Mouse (Mus musculus): ENCODE measurements around the gene Zbtb34. TPM values are rescaled to one million over a fixed set of nuclear protein-coding genes. Genes with fewer than 3 reads are reported as not detected.

The Zbtb34 gene
- polyA plus RNA-seq, 1 experiment from 2014 or later, result 7.4 TPM

GRCm38 (mm10) chr2:33442701-33443100 is 11.6 kb upstream of the Zbtb34 start:
- WGBS, result 84% methylated on average over 4 of the region's 4 CpGs
- ATAC-seq (ENCODE audit: low FRiP score, low read depth), result no peak
- H3K4me3 ChIP-seq, result no peak overlapping the region
- no peak overlapping the region for H3K4me2 ChIP-seq (replicated peaks)
- H3K27ac ChIP-seq, result no peak overlapping the region
- peaks cover 18% of the 10 kb centered on the region for H3K4me1 ChIP-seq
- H3K27me3 ChIP-seq, result no peaks in the 10 kb centered on the region
- H3K9me3 ChIP-seq, result no peaks in the 10 kb centered on the region
- H3K36me3 ChIP-seq, result no peaks in the 10 kb centered on the region; the same call in 1 of the 2 replicates
- no peak overlapping the region for H3K9ac ChIP-seq

GRCm38 (mm10) chr2:33440893-33441292 is 9.8 kb upstream of the Zbtb34 start:
- 19% methylated on average over 4 of the region's 4 CpGs for WGBS
- Histone ChIP-seq H3K9ac (no peak overlapping the region), H3K27me3 (no peaks in the 10 kb centered on the region), H3K27ac (no peak overlapping the region), H3K9me3 (no peaks in the 10 kb centered on the region), H3K4me3 (no peak overlapping the region), H3K4me2 (replicated peaks) (no peak overlapping the region), H3K4me1 (peaks cover 24% of the 10 kb centered on the region), H3K36me3 (no peaks in the 10 kb centered on the region)
- no peak for ATAC-seq (ENCODE audit: low FRiP score, low read depth)

- Histone ChIP-seq H3K27ac (no peak overlapping the region), H3K36me3 (no peaks in the 10 kb centered on the region), H3K27me3 (no peaks in the 10 kb centered on the region), H3K9me3 (no peaks in the 10 kb centered on the region), H3K4me1 (peaks cover 32% of the 10 kb centered on the region), H3K4me3 (no peak overlapping the region), H3K9ac (no peak overlapping the region), H3K4me2 (replicated peaks) (no peak overlapping the region)
- ATAC-seq (ENCODE audit: low FRiP score, low read depth), result no peak
- 21% methylated on average over 9 of the region's 9 CpGs for WGBS
Measured at GRCm38 (mm10) chr2:33439980-33440670, 9.0 kb upstream of the Zbtb34 start.

- Histone ChIP-seq H3K36me3 (no peaks in the 10 kb centered on the region), H3K27ac (no peak overlapping the region), H3K27me3 (no peaks in the 10 kb centered on the region), H3K9me3 (no peaks in the 10 kb centered on the region), H3K4me3 (no peak overlapping the region), H3K4me1 (peaks cover 28% of the 10 kb centered on the region), H3K4me2 (replicated peaks) (no peak overlapping the region), H3K9ac (no peak overlapping the region)
- WGBS, result 24% methylated on average over 8 of the region's 8 CpGs
- ATAC-seq (ENCODE audit: low FRiP score, low read depth), result no peak
Measured at GRCm38 (mm10) chr2:33439471-33439881, 8.4 kb upstream of the Zbtb34 start.

GRCm38 (mm10) chr2:33438377-33438776 is 7.3 kb upstream of the Zbtb34 start:
- H3K9ac ChIP-seq, result no peak overlapping the region
- H3K4me2 ChIP-seq (replicated peaks), result no peak overlapping the region
- ATAC-seq (ENCODE audit: low FRiP score, low read depth), result no peak
- H3K27ac ChIP-seq, result no peak overlapping the region
- no peak overlapping the region for H3K4me3 ChIP-seq
- H3K9me3 ChIP-seq, result no peaks in the 10 kb centered on the region
- WGBS, result 16% methylated on average over 2 of the region's 2 CpGs
- H3K27me3 ChIP-seq, result no peaks in the 10 kb centered on the region
- H3K4me1 ChIP-seq, result peaks cover 28% of the 10 kb centered on the region
- no peaks in the 10 kb centered on the region for H3K36me3 ChIP-seq

GRCm38 (mm10) chr2:33437184-33437583 is 6.1 kb upstream of the Zbtb34 start:
- Histone ChIP-seq H3K9ac (no peak overlapping the region), H3K36me3 (no peaks in the 10 kb centered on the region), H3K9me3 (no peaks in the 10 kb centered on the region), H3K4me2 (replicated peaks) (no peak overlapping the region), H3K4me1 (peaks cover 28% of the 10 kb centered on the region), H3K4me3 (no peak overlapping the region), H3K27me3 (no peaks in the 10 kb centered on the region), H3K27ac (no peak overlapping the region)
- WGBS, result 42% methylated on average over 11 of the region's 11 CpGs
- no peak for ATAC-seq (ENCODE audit: low FRiP score, low read depth)

GRCm38 (mm10) chr2:33436035-33436580 is 5.0 kb upstream of the Zbtb34 start:
- no peak for ATAC-seq (ENCODE audit: low FRiP score, low read depth)
- H3K27me3 ChIP-seq, result no peaks in the 10 kb centered on the region
- peak overlapping the region; percentile 24 for H3K4me3 ChIP-seq
- peaks cover 33% of the 10 kb centered on the region for H3K4me1 ChIP-seq
- no peaks in the 10 kb centered on the region for H3K9me3 ChIP-seq
- no peak overlapping the region for H3K27ac ChIP-seq
- H3K36me3 ChIP-seq, result no peaks in the 10 kb centered on the region
- H3K4me2 ChIP-seq (replicated peaks), result peak overlapping the region; percentile 59
- peak overlapping the region; percentile 31; the same call in 1 of the 2 replicates for H3K9ac ChIP-seq
- WGBS, result 3% methylated on average over 16 of the region's 16 CpGs

GRCm38 (mm10) chr2:33435036-33435650 is 4.0 kb upstream of the Zbtb34 start:
- peaks cover 35% of the 10 kb centered on the region for H3K4me1 ChIP-seq
- no peaks in the 10 kb centered on the region for H3K27me3 ChIP-seq
- H3K36me3 ChIP-seq, result no peaks in the 10 kb centered on the region
- H3K9ac ChIP-seq, result no peak overlapping the region
- no peak overlapping the region for H3K4me3 ChIP-seq
- WGBS, result 42% methylated on average over 8 of the region's 8 CpGs
- ATAC-seq (ENCODE audit: low FRiP score, low read depth), result no peak
- peak overlapping the region; percentile 59; the same call in 1 of the 2 replicates for H3K4me2 ChIP-seq (replicated peaks)
- H3K9me3 ChIP-seq, result no peaks in the 10 kb centered on the region
- no peak overlapping the region for H3K27ac ChIP-seq

DNA sequence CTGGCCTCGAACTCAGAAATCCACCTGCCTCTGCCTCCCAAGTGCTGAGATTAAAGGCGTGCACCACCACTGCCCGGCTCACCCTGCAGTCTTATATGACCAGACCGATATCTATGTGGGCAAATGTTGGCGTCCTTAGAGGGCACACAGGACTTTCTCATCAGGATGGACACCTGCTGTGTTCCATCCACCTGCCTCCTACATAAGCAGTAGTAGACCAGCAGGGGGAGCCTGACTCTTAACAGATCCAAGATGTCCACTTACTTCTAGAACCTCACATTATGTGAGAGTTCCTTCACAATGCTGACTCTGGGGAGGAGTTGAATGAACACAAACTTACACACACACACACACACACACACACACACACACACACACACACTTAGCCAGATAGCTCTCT is 1.8 kb upstream of the Zbtb34 start:
- H3K27me3 ChIP-seq, result no peaks in the 10 kb centered on the region
- H3K4me3 ChIP-seq, result no peak overlapping the region
- H3K36me3 ChIP-seq, result peaks cover under 1% of the 10 kb centered on the region
- ATAC-seq (ENCODE audit: low FRiP score, low read depth), result no peak
- 53% methylated on average over 5 of the region's 5 CpGs for WGBS
- H3K9me3 ChIP-seq, result no peaks in the 10 kb centered on the region
- H3K4me2 ChIP-seq (replicated peaks), result no peak overlapping the region
- H3K9ac ChIP-seq, result no peak overlapping the region
- H3K27ac ChIP-seq, result no peak overlapping the region
- H3K4me1 ChIP-seq, result peaks cover 44% of the 10 kb centered on the region

DNA sequence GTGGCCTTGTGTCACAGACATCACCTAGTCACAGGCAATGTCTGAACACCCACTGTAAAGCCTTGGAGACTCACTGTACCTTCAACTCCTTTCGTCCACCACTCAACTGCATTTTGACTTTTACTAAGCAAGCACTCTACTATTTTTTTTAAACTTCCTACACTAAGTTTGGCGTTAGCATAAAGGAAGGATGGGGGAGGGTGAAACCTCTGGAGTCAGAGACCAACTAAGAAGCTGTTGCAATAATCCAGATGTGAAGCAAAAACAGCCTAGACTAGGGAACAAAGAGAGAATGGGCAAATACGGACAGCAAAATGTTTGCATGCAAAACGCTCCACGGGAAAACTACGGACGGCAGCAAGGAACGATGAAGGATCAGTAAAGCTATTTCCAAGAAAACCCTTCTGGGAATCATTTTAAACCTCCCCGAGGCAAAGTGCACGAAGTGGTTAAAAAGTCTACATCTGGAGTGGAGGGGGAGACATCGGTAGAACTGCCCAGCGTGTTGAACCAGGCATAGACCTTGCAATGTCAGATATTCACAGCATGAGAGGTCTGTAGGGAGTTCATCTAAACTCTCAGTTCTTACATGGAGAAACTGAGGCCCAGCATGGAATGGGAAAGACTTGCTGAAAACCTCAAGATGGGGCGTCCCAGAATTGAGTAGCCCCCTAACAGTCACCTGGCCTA is 898 bp downstream of the Zbtb34 start:
- Histone ChIP-seq H3K4me3 (peak overlapping the region; percentile 99), H3K9ac (peak overlapping the region; percentile 96), H3K36me3 (peaks cover 18% of the 10 kb centered on the region), H3K4me1 (peaks cover 30% of the 10 kb centered on the region), H3K27ac (peak overlapping the region; percentile 79; the same call in 1 of the 2 replicates), H3K4me2 (replicated peaks) (peak overlapping the region; percentile 87), H3K27me3 (no peaks in the 10 kb centered on the region), H3K9me3 (no peaks in the 10 kb centered on the region)
- ATAC-seq (ENCODE audit: low FRiP score, low read depth), result no peak
- 3% methylated on average over 13 of the region's 13 CpGs for WGBS

DNA sequence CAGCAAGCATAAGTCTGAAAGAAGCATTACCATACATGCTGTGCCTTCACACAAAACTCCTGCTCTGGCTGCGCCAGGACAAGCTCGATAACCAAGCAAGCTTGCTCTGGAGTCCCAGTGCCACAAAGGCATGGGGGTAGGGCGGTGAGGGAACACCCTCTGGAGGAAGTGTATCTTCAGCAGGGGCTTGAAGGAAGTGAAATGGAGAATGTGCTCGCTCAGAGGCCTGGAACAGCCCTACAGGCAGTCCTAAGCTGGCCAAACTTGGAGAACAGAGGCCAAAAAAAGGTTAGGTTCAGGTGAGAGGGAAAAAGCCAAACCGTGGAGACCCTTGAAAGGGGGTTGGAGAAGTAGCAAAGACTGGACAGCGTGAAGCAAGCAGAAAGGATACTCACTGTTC is 1.8 kb downstream of the Zbtb34 start:
- WGBS, result 47% methylated on average over 6 of the region's 6 CpGs
- Histone ChIP-seq H3K27me3 (no peaks in the 10 kb centered on the region), H3K4me1 (peaks cover 27% of the 10 kb centered on the region), H3K9me3 (no peaks in the 10 kb centered on the region), H3K9ac (peak overlapping the region; percentile 96), H3K36me3 (peaks cover 18% of the 10 kb centered on the region), H3K4me2 (replicated peaks) (peak overlapping the region; percentile 87), H3K27ac (peak overlapping the region; percentile 22; the same call in 1 of the 2 replicates), H3K4me3 (peak overlapping the region; percentile 99)
- no peak for ATAC-seq (ENCODE audit: low FRiP score, low read depth)
